Mouse (Mus musculus): ENCODE results near the gene Xbp1. TPM values are rescaled to one million over a fixed set of nuclear protein-coding genes. Genes with fewer than 3 reads are reported as not detected.
A peak's percentile ranks its signal among the peaks of the same experiment; 100 is the strongest.
"Not testable (repeated sequence)": the region's sequence is repeated elsewhere in the genome, so short reads cannot be mapped to it uniquely, and the experiment has no call there.

Xbp1 gene
- 203 and 229 TPM in 2 replicates for polyA plus RNA-seq (2015; fragmentation: Nextera tagmentation; extraction: Ambion mirVana)

DNA sequence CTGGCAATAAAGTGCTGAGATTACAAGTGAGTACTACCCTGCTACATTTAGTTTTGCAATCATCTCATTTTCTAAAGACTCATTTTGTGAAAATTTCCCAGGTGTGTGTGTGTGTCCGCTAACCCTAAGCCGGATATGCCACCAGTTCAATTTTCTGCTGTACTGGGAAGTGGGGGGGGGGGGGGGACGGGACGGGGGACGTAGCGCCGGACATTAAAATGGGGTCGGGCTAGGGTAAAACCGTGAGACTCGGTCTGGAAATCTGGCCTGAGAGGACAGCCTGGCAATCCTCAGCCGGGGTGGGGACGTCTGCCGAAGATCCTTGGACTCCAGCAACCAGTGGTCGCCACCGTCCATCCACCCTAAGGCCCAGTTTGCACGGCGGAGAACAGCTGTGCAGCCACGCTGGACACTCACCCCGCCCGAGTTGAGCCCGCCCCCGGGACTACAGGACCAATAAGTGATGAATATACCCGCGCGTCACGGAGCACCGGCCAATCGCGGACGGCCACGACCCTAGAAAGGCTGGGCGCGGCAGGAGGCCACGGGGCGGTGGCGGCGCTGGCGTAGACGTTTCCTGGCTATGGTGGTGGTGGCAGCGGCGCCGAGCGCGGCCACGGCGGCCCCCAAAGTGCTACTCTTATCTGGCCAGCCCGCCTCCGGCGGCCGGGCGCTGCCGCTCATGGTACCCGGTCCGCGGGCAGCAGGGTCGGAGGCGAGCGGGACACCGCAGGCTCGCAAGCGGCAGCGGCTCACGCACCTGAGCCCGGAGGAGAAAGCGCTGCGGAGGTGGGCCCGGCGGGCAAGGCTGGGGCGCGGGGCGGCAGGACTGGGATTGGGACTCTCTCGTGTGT is at the start of gene Xbp1:
Xbp1 (plus strand) TSS at position 248 of the 854 bp plus-strand sequence.
- H3K4me2 ChIP-seq (replicated peaks; ENCODE audit: low read depth, low read length): peak within 1 kb of the TSS; percentile 72
- ATAC-seq (ENCODE audit: low FRiP score, low TSS enrichment): peak; percentile 98
- peak within 1 kb of the TSS; percentile 89 for H3K27ac ChIP-seq (ENCODE audit: low read length)
- H3K4me1 ChIP-seq (ENCODE audit: insufficient read depth, low read length): peaks cover 21% of the 10 kb centered on the region
- peak within 1 kb of the TSS; percentile 100 for H3K9ac ChIP-seq (replicated peaks; ENCODE audit: low read length)
- WGBS: under 1% methylated on average over 72 of the region's 72 CpGs
- peak within 1 kb of the TSS; percentile 98 for H3K4me3 ChIP-seq (ENCODE audit: low read length)
- H3K9me3 ChIP-seq (ENCODE audit: low read length): no peaks in the 10 kb centered on the region
- peaks cover 32% of the 10 kb centered on the region for H3K36me3 ChIP-seq (ENCODE audit: insufficient read depth, low read length)
- H3K27me3 ChIP-seq (ENCODE audit: insufficient read depth, low read length): no peaks in the 10 kb centered on the region

DNA sequence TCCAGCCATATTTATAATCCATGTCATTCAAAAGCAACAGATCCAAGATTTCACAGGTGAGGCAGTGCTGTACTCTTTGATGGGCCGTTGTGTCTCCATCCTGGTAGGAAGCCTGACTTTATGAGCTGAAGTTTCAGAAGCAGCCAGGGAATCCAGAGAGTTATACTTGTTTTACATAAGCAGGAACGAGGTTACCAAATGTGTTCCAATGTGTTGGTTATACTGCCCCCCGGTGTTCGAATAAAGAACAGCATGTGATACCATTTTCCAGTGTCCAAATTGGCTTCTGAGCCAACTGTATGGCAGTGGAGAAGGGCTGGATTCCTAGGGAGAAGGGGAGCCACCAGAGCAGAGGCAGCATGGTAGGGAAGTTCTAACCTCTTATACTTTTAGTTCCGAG is 46.3 kb upstream of the Xbp1 start:
- 13% methylated on average over 5 of the region's 5 CpGs for WGBS
- no peak for ATAC-seq (ENCODE audit: low FRiP score, low TSS enrichment)
- Histone ChIP-seq H3K4me2 (replicated peaks; ENCODE audit: low read depth, low read length) (no peak overlapping the region), H3K9ac (replicated peaks; ENCODE audit: low read length) (no peak overlapping the region), H3K27me3 (ENCODE audit: insufficient read depth, low read length) (no peaks in the 10 kb centered on the region), H3K9me3 (ENCODE audit: low read length) (no peaks in the 10 kb centered on the region), H3K4me1 (ENCODE audit: insufficient read depth, low read length) (no peaks in the 10 kb centered on the region), H3K27ac (ENCODE audit: low read length) (no peak overlapping the region), H3K4me3 (ENCODE audit: low read length) (no peak overlapping the region), H3K36me3 (ENCODE audit: insufficient read depth, low read length) (no peaks in the 10 kb centered on the region)

DNA sequence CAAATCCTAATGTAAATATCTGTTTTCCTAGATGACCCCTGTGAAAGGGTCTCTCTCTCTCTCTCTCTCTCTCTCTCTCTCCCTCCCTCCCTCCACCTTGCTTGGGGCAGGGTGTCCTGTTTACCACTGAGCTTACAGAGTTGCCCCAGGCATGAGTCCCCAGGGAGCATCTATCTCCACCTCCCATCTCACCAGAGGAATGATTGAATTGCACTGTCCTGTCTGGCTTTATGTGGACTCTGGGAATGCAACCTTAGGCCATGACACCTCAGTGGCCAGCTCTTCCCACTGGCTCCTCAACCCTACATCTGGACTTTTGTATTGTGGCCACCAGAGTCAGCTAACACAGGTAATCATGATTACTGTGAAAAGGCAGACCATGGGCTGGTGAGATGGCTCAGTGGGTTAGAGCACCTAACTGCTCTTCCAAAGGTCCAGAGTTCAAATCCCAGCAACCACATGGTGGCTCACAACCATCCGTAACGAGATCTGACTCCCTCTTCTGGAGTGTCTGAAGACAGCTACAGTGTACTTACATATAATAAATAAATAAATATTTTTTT is 44.8 kb upstream of the Xbp1 start:
- WGBS: 93% methylated on average over 2 of the region's 2 CpGs
- H3K9me3 ChIP-seq (ENCODE audit: low read length); ATAC-seq (ENCODE audit: low FRiP score, low TSS enrichment); H3K9ac ChIP-seq (replicated peaks; ENCODE audit: low read length); H3K4me1 ChIP-seq (ENCODE audit: insufficient read depth, low read length); H3K36me3 ChIP-seq (ENCODE audit: insufficient read depth, low read length); H3K27me3 ChIP-seq (ENCODE audit: insufficient read depth, low read length); H3K4me3 ChIP-seq (ENCODE audit: low read length); H3K27ac ChIP-seq (ENCODE audit: low read length); H3K4me2 ChIP-seq (replicated peaks; ENCODE audit: low read depth, low read length): not testable (repeated sequence)

DNA sequence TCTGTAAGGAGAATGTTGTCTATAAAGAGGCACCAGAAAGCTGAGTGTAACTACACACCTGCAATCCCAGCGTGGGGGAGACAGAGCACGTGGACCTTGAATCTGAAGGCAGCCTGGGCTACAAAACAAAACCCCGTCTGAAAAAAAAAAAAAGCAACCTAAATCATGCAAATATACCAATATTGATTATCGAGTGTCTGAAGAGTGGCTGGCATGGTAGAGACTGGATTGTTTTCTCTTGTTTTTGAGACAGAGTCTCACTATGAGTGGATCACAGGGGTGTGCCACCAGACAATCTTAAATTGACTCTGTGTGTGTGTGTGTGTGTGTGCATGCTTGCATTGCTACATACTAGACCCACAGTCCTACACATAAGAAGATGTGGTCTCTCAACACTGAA is 43.7 kb upstream of the Xbp1 start:
- 86% methylated on average over 4 of the region's 4 CpGs for WGBS
- Histone ChIP-seq H3K4me2 (replicated peaks; ENCODE audit: low read depth, low read length) (no peak overlapping the region), H3K9me3 (ENCODE audit: low read length) (no peaks in the 10 kb centered on the region), H3K27ac (ENCODE audit: low read length) (no peak overlapping the region), H3K9ac (replicated peaks; ENCODE audit: low read length) (no peak overlapping the region), H3K36me3 (ENCODE audit: insufficient read depth, low read length) (no peaks in the 10 kb centered on the region), H3K27me3 (ENCODE audit: insufficient read depth, low read length) (no peaks in the 10 kb centered on the region), H3K4me1 (ENCODE audit: insufficient read depth, low read length) (no peaks in the 10 kb centered on the region), H3K4me3 (ENCODE audit: low read length) (no peak overlapping the region)
- no peak for ATAC-seq (ENCODE audit: low FRiP score, low TSS enrichment)

DNA sequence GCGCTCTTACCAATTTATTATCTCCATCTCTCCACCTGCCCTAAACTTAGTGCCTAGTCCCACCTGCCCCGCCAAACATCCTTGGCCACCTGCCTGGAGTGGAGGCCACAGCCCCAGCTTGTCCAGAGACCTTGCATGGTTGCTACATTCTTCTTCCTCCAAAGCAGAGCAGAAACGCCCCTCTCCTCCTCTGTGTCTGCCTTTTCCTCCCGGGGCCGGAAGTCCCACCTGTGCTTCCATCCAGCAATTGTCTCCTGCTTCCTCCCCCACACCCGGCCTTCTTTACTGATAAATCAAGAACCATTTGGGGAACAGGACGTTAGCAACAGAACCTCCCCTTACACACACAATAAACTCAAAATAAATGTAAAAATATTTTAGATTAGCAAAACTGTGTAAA is 42.3 kb upstream of the Xbp1 start:
- ATAC-seq (ENCODE audit: low FRiP score, low TSS enrichment): no peak
- H3K27ac ChIP-seq (ENCODE audit: low read length): no peak overlapping the region

GRCm38 (mm10) chr11:5478831-5479230 is 41.6 kb upstream of the Xbp1 start:
- WGBS: 89% methylated on average over 3 of the region's 3 CpGs
- Histone ChIP-seq H3K27ac (ENCODE audit: low read length) (no peak overlapping the region), H3K4me2 (replicated peaks; ENCODE audit: low read depth, low read length) (no peak overlapping the region)

More for the DNA sequence above, 42.3 kb upstream of the Xbp1 start:
- Histone ChIP-seq H3K4me1 (ENCODE audit: insufficient read depth, low read length) (no peaks in the 10 kb centered on the region), H3K27me3 (ENCODE audit: insufficient read depth, low read length) (no peaks in the 10 kb centered on the region), H3K4me3 (ENCODE audit: low read length) (no peak overlapping the region), H3K9me3 (ENCODE audit: low read length) (no peaks in the 10 kb centered on the region), H3K4me2 (replicated peaks; ENCODE audit: low read depth, low read length) (no peak overlapping the region), H3K9ac (replicated peaks; ENCODE audit: low read length) (no peak overlapping the region), H3K36me3 (ENCODE audit: insufficient read depth, low read length) (no peaks in the 10 kb centered on the region)
- WGBS: 64% methylated on average over 7 of the region's 7 CpGs

DNA sequence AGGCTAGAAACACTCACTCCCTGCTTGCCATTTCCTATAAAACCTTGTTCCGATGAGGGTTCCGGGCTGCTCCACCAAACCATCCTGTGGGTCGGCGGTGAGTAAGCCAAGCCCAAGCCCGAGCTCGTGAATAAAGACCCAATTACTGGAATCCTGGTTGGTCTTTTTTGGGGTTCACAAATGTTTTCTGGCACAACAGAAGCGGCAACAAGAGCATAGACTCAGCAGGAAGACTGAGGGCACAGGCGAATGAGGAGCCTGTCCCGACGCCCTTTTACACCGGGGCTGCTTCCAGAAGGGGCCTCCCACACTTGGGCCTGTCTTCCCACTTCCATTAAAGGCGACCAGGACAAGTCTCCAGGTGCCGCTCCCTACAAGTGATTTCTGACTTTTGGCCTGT is 37.9 kb upstream of the Xbp1 start:
- H3K4me2 ChIP-seq (replicated peaks; ENCODE audit: low read depth, low read length): no peak overlapping the region
- H3K4me1 ChIP-seq (ENCODE audit: insufficient read depth, low read length): peaks cover 5% of the 10 kb centered on the region
- H3K9ac ChIP-seq (replicated peaks; ENCODE audit: low read length): no peak overlapping the region
- H3K27me3 ChIP-seq (ENCODE audit: insufficient read depth, low read length): no peaks in the 10 kb centered on the region
- H3K27ac ChIP-seq (ENCODE audit: low read length): no peak overlapping the region
- H3K9me3 ChIP-seq (ENCODE audit: low read length): no peaks in the 10 kb centered on the region
- 70% methylated on average over 13 of the region's 13 CpGs for WGBS
- H3K36me3 ChIP-seq (ENCODE audit: insufficient read depth, low read length): no peaks in the 10 kb centered on the region
- no peak overlapping the region for H3K4me3 ChIP-seq (ENCODE audit: low read length)
- no peak for ATAC-seq (ENCODE audit: low FRiP score, low TSS enrichment)

More at GRCm38 (mm10) chr11:5478831-5479230, 41.6 kb upstream of the Xbp1 start:
- no peak for ATAC-seq (ENCODE audit: low FRiP score, low TSS enrichment)
- no peak overlapping the region for H3K9ac ChIP-seq (replicated peaks; ENCODE audit: low read length)
- no peaks in the 10 kb centered on the region for H3K27me3 ChIP-seq (ENCODE audit: insufficient read depth, low read length)
- no peak overlapping the region for H3K4me3 ChIP-seq (ENCODE audit: low read length)
- no peaks in the 10 kb centered on the region for H3K9me3 ChIP-seq (ENCODE audit: low read length)
- H3K36me3 ChIP-seq (ENCODE audit: insufficient read depth, low read length): no peaks in the 10 kb centered on the region
- H3K4me1 ChIP-seq (ENCODE audit: insufficient read depth, low read length): no peaks in the 10 kb centered on the region

DNA sequence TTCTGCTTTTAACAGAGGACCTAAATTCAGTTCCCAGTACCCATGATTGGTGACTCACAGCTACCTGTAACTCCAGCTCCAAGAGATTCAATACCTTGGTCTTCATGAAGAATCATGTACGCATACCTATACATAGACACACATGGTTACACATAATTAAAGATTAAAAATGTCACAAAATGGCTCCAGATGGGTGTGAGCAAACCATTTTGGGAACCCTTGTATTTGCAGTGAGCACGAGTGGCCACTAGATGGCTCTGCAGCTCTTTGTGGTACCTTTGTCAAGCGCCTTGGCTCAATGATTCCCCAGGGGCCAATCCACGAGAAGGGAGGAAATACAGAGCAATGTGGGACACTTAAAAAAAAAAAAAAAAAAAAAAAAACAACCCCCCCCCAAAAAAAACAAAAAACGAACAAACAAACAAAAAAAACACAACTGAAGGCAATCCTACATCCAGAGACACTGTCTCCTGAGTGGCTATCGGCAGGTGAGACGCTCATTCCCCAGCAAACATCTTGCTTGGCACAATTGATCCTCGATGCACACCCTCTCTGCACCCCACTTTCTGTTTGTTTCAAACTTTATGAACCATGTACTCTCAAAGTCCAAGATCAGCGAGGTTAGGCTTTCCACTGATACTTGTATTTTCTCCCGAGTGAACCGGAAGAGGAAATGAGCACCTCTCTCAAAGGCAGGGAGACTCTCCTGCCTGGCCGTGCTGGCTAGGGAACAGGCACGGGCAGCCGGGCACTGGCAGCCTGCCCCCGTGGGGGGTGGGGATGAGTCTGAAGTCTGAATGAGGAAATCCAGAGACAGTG is 35.1 kb upstream of the Xbp1 start:
- Histone ChIP-seq H3K27me3 (ENCODE audit: insufficient read depth, low read length) (no peaks in the 10 kb centered on the region), H3K36me3 (ENCODE audit: insufficient read depth, low read length) (no peaks in the 10 kb centered on the region), H3K27ac (ENCODE audit: low read length) (peak overlapping the region; percentile 54; the same call in 1 of the 2 replicates), H3K4me2 (replicated peaks; ENCODE audit: low read depth, low read length) (peak overlapping the region; percentile 81), H3K9me3 (ENCODE audit: low read length) (no peaks in the 10 kb centered on the region), H3K4me3 (ENCODE audit: low read length) (peak overlapping the region; percentile 48), H3K9ac (replicated peaks; ENCODE audit: low read length) (peak overlapping the region; percentile 73), H3K4me1 (ENCODE audit: insufficient read depth, low read length) (peaks cover 5% of the 10 kb centered on the region)
- ATAC-seq (ENCODE audit: low FRiP score, low TSS enrichment): peak; percentile 79
- 13% methylated on average over 15 of the region's 15 CpGs for WGBS

DNA sequence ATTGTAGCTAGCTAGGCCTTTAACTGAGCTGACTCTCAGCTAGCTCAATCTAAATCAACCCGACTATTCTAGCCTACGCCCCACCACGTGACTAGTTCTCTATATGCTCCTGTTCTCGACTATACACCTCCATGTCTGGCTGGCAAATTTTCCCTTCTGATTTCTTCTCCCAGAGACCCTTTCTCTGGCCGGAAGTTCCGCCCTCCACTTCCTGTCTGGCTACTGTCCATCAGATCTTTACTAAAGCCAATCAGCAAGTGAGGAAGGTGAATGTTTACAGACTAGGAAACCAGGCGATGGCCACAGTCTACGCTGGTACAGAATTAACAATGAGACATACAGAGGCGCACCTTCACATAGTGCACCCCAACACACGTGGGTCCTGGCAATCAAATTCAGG is 31.0 kb upstream of the Xbp1 start:
- H3K27ac ChIP-seq (ENCODE audit: low read length); H3K4me2 ChIP-seq (replicated peaks; ENCODE audit: low read depth, low read length); H3K27me3 ChIP-seq (ENCODE audit: insufficient read depth, low read length); H3K4me1 ChIP-seq (ENCODE audit: insufficient read depth, low read length); ATAC-seq (ENCODE audit: low FRiP score, low TSS enrichment); H3K36me3 ChIP-seq (ENCODE audit: insufficient read depth, low read length); H3K9me3 ChIP-seq (ENCODE audit: low read length); H3K4me3 ChIP-seq (ENCODE audit: low read length); H3K9ac ChIP-seq (replicated peaks; ENCODE audit: low read length): not testable (repeated sequence)
- 87% methylated on average over 10 of the region's 10 CpGs for WGBS

Data from kidney, embryonic 16.5 days (tissue).